Mouse (Mus musculus) brain, embryonic 14.5 days (tissue): ENCODE results near the gene Ccdc3.

ENCODE experiments used
- CTCF ChIP-seq: fragments of 200-500 bp; IDR thresholded peaks from 2 replicates; pipeline ENCODE4 v1.5.1; 2012; ENCODE audit warnings: inconsistent platforms, mild to moderate bottlenecking, moderate library complexity, borderline replicate concordance; ENCODE audit not compliant: insufficient read depth, insufficient read length; ENCODE audit errors: extremely low read depth
- POLR2A ChIP-seq: fragments of 200-500 bp; IDR thresholded peaks from 2 replicates; pipeline ENCODE4 v1.6.1; 2012; ENCODE audit warnings: mild to moderate bottlenecking, inconsistent platforms, borderline replicate concordance; ENCODE audit not compliant: poor library complexity, insufficient read depth, insufficient read length, severe bottlenecking; ENCODE audit errors: extremely low read depth

DNA sequence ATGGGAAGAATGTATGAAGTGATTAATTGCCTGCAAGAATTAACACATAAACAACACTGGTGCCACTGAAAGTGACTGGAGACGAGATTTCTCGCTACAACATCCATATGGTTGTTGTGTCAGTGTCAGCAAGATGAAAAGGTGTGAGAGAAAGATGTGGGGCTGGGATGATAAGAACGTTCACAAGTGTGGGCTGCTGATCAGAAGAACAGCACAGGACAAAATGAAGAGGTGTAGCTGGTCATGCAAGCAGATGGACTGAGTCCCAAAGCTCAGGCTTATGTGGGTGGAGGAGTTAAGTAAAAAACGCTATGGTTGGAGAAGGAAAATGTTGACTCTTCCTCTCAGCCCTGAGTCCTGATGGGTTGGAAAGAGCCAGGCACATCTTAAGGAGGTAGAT lies 46.6 kb downstream of the Ccdc3 start:
- no peak for TF ChIP-seq POLR2A
- no peak for TF ChIP-seq CTCF
